Mouse (Mus musculus): ENCODE data around the gene Smad1.
"Not testable (repeated sequence)": the region's sequence is repeated elsewhere in the genome, so short reads cannot be mapped to it uniquely, and the experiment has no call there.

The Smad1 gene

DNA sequence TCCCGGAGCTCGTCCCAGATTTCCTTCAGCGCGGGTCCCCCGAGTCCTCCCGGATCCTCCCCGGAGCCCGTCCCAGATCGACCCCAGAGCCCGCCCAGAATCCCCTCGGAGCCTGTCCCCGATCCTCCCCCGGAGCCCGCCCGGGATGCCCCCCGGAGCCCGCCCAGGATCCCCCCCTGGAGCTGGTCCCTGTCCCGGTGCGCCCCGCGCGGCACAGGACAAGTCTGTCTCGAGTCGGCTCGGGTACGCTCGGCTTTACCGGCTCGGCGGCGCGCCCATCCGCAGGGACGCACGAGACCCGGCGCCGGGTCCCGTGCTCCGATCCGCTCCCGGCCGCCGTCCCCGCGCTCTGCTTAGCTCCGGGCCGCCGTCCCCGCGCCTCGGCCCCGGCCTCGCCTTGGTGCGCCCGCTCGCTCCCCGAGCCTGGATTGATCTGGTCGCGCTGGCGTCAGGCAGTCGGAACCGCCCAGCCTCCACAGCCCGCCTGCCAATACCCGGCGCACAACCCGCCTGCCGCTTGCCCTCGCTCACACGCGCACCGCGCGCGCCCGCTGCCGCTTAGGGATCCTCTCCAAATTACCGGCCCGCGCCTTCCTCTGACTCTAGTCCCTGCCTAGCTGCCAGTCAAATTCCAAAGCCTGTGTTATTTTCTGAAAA, at the start of gene Smad1:
Gene Smad1, minus strand, starts transcription at position 525 of the 657 bp plus-strand sequence.
- peak; percentile 69 for DNase-seq (ENCODE audit: low read depth)

DNA sequence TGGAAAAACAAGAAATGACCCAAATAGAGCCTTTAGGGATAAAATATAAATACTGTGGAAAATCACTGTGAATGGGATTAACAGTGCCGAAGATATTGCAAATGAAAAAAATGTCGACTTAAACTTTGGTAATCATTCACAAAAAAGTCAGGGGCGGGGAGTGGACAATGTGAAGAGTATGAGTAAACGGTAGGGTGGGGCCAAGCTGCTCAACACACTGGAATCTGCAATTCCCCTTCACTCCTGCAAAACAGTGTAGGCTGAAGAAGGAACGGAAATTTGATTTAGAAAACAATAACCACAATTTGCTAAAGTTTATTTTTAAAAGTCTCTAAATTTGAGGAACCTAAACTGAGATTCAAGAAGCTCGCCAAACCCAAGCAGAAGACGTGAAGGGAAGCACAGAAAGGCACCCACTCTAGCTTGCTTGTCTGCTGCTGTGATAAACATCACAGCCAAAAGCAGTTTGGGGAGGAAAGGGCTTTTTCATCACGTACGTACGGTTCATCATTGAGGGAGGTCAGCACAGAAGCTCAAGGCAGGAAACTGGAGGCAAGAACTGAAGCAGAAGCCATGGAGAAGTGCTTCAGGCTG, 48.0 kb upstream of the Smad1 start:
- no peak for DNase-seq (ENCODE audit: low read depth)

DNA sequence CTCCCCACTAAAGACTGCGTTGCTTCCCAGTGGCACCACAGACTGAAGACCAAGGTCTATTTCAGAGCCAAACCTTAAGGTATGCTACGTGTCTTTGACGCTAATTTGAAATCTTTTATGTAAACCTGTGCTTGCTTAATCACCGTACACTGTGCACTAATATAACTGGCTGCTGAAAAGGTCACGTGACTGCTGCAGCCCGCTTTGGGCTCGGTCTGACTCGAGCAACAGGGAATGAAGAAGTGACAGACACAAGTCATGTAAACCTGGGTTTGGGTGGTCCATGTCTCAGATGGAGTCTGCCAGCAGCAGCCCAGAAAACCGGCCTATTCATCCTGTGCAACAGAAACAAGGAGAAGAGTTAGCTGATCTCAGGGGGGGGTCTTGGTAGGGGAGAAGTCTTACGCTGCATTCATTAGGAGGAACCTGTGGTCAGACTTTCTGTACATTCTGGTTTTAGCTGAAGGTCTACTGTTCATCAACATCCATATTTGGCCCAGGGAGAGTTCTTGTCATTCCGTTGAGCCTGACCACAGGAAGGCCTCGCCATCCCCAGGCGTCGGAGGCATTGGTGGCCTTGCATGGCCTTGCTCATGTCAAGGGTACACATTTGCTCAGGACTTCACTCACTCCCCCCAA, 44.3 kb upstream of the Smad1 start:
- DNase-seq (ENCODE audit: low read depth) = no peak

DNA sequence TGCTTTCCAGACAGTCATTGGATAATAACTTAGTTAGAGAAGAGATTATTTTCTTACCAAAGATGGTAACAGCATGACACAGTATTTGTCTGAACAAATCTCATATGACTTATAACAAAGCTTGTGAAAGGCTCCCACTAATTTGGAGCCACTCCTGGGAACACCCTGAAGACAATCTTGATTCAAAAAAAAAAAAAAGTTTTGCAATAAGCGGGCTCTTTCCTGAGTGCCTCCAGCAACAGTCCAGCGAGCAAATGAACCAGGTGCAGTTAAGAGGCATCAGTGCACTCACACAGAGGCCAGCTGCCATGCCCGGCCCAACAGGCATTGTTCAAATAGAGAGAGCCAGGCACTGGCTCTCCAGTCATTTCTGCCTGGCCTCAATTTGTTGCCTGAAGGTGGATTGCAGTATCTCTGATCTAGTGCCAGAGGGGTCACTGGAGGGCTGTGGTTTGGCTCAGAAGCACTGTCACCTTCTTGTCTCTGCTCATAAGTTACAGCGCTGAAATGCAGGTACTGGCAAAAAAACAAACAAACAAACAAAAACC, 34.7 kb upstream of the Smad1 start:
- no peak for DNase-seq (ENCODE audit: low read depth)

DNA sequence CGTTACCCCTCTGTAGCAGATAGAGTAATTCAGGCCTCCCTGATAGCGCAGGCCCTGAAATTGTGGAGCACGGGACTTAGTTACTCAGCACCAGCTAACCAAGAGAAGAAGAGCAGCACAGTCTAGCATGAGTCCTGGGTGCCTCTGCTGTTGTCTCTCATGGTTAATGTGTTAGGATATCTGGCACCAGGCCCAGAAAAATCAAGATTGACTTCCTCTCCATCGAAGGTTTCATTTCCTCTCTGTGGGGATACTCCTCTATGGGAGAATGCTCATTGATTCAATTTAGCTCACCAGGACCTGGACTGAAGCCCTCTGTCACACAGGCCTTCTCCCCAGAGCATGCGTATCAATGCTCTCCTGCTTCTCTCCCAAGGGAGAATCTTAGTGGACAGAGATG, 15.6 kb upstream of the Smad1 start:
- no peak for DNase-seq (ENCODE audit: low read depth)

DNA sequence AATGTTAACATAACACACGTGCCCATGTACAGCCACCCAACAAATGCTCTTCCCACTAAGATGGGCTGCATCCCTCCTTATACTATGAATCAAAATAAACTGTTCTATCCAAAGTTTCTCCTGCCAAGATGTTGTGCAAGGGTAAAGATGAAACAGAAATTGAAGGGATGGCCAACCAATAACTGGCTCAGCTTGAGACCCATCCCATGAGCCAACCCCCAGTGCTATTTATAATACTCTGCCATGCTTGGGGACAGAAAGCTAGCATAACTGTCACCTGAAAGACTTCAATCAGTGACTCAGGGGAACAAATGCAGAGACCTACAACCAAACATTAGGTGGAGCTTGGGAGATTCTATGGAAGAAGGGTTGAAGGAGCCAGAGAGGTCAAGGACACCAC, 11.2 kb upstream of the Smad1 start:
- no peak for DNase-seq (ENCODE audit: low read depth)

DNA sequence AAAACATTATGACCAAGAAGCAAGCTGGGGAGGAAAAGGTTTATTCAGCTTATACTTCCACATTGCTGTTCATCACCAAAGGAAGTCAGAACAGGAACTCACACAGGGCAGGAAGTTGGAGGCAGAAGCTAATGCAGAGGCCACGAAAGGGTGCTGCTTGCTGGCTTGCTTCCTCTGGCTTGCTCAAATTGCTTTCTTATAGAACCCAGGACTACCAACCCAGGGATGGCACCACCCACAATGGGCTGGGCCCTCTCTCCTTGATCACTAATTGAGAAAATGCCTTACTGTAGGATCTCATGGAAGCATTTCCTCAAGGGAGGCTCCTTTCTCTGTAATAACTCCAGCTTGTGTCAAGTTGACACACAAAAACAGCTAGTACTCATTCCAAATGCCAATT, 8.0 kb upstream of the Smad1 start:
- not testable (repeated sequence) for DNase-seq (ENCODE audit: low read depth)

DNA sequence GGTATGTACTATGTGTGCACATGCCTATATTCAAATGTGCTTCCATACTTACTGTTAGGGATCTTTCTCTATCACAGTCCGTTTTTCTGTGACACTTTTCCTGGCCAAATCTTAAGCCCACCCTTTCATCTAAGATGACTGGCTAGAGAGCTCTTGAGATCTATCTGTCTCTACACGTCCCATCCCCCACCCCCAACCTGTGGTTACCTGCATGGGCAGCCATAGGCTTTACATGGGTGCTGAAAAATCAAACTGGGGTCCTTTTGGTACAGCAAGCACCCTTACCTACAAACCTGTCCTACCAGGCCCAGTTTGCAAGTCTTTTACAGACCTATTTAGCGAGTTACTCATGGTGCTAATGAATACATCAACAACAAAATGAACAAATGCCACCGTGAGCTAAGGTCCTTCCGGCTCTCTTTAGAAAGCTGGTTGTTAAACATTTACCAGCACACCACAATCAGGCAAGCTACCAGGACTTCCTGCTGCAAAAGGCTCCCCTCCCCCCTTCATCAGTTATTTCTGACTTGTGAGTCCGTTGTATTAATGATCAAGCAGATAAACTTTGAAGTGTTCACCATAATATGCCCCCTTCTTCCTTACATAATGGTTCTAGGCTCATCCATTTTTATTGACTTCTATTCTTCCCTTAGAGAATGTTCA, 5.7 kb upstream of the Smad1 start:
- DNase-seq (ENCODE audit: low read depth) = no peak

DNA sequence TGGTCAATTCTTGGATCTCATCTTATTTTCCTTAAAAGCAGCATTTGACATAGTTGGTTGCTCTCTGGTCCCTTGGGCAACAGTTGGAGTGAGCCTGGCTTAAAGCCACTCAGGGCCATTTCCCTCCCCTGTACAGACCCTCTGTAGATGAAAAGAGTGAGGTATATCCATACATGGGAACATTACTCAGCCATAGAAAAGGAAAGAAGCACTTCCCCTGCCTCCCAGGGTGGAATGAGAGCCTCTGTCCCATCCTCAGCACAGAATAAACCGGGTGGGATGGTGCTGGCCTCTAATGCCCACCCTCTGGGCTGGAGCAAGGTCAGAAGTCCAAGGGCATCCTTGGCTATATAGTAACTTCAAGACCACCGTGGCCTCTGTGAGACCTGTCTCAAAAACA, 1.4 kb upstream of the Smad1 start:
- no peak for DNase-seq (ENCODE audit: low read depth)

DNA sequence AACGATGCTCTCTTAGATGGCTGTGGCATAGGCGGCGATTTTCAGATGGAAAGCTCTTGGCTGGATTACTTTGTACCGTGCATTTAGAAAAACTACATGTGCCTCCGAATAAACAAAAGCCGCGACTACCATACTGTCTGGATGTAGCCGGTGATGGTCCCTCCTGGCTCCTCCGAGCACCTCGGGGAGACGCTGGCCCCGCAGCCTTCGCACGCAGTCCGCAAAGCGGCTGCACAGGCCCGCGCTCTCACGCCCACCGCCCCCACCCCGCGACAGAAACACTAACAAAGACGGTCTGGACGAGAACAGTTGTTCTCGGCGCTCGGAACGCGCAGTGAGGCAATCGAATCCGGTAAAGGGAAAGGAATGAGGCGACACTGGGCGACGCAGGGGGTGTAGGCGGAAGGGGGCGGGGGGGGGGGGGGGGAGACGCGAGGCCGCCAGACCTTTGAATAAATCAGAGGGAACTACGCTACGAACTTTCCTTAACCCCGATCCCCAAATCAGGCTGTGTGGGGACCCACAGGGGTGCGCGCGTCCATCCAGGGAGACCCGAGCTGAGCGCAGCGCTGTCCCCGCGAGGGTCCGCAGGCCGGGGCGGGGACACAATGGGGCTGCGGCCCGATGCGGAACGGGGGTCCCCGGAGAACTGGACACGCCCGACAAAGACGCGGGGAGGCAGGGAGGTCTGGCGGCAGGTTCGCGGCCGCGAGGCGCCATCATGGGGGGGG, 902 bp downstream of the Smad1 start:
- no peak for DNase-seq (ENCODE audit: low read depth)

DNA sequence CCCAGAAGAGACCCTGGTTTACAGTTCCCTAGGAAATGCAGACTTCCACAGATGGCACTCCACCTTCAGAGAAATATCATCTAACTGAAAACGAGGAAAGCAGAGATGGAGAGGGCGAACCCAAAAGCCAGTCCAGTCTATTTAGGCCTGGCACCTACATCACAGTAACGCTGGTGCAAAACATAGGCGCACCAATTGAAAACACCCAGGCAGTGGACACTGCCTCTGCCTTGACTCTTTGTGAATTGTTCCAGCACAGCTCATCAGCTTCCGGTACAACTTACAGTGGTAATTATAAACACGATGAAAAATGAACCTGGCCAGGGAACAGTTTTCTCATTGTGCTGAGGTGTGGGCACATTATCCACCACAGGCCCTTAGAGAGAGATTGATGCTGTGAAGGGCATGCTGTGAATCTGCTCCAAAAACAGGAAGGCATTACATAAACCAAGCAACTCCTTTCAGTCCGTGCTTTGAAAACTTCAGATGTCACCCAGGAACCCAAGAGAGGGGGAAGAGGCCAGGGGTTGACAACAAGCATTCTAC, 1.5 kb downstream of the Smad1 start:
- no peak for DNase-seq (ENCODE audit: low read depth)

DNA sequence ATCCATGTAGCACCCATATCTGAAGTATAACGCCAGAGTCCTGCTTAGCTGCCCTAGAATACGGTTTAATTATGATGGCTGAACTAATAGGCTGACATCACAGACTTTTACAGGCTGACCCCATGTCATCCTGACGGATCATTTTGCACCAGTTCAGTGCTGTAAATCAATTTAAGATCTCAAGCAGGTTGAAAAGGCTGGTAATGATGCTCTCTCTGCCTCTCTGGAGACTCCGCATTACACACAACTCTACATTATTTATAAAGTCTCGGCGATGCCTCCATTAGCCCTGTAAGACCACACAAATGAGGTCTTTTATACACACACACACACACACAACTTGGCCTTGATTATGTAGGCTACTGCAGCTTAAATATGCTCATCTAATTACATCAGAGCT, 2.4 kb downstream of the Smad1 start:
- DNase-seq (ENCODE audit: low read depth) = no peak

DNA sequence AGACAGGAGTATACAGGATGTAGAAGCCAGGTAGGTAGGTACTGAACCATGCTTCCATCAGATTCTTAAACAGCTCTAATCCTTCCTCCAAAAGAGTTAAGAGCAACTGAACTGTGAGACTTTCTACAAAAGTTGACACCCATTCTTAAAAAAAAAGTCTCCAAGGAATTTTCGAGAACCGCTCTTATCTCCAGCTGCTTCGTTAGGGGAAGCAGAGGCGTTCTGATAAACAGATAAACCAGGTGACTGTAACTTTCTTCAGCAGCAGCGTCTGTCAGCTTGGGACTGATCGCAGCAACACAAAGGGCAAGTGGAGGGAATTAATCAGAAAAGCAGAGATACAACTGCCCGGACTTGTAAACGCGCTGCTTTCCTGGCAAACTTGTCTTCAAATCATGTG, 5.3 kb downstream of the Smad1 start:
- DNase-seq (ENCODE audit: low read depth) = no peak

DNA sequence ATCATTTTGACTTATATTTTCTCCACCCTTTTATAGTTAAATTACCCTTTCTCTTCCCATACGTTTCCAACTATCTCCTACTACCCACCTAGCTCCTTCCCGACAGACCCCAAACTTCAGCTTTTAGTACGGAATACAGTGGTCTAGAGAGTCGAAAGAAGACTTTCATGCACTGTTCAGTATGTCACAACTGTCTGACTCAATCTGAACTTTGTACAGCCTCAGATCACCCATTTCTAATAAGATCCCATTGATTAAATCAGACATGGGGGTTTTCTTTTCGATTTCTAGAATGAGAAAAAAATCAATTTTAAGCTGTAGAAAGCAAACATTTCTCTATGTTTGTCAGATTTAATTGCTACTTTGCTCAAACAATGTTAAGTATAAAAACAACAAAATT, 6.1 kb downstream of the Smad1 start:
- no peak for DNase-seq (ENCODE audit: low read depth)

DNA sequence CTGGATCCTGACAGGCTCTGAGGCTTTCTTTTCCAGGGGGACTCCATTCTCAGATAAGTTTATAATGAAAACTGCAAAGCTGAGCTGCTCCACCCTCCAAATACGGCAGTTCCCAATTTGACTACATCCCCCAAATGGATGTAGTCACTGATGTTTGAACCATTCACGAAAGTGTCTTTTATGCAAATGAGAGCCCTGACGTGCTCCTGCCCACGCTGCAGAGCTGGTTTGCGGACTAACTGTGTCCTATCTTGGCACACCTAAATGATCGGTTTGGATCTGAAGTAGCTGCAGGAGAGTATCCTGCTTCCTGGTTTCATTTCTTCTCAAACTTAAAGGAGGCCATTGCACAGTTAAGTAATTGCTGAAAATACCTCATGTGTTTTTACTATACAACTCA, 6.7 kb downstream of the Smad1 start:
- no peak for DNase-seq (ENCODE audit: low read depth)

DNA sequence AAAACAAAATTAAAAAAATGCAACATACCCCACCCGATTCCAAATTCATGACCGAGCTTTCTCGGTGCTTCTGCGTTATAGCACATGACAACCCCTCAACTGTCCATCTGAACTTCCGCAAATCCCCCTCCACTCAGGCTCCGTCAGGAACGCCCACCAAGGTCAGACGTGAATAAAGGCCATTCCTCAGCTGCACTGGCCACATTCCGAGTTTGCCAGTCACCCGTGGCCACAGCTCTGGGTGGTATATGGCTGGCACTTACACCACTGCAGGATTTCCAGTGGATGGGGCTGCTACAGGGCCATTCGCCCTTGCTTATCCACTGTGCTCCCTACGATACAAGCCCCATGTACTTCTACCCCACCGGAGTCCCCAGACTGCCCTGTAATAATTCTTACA, 7.9 kb downstream of the Smad1 start:
- DNase-seq (ENCODE audit: low read depth) = no peak

DNA sequence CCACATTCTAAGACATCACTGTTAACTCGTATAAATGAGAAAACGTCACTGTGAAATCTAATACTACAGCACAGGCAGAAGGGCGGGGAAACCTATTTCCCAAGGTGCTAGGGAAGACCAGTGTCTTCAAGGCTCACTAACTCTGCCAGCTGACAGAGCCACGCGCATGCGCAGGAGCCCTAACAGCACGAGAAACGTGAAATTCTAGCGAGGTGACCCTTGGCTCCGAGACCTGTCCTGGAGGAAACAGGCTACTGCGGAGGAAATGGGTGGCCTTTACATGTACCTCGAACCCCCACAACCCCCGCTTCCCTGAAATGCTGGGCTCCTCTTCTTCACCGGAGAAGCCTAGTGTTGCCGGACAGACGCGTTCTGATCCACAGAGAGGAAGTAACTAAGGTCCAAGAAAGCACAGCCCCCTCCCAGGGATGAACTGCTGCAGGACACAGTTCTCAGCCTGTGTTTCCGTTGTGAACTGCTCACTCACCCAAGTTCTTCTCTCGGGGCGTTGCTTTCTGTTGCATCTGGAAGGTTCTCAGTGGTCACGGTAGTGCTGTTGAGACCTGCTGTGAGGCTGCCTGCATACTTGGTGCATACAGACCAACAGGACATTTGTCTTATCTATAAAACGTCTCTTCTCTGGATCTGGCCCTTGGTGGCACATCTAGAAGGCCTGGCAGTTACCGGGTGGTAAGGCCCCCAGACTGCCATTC, 10.1 kb downstream of the Smad1 start:
- no peak for DNase-seq (ENCODE audit: low read depth)

DNA sequence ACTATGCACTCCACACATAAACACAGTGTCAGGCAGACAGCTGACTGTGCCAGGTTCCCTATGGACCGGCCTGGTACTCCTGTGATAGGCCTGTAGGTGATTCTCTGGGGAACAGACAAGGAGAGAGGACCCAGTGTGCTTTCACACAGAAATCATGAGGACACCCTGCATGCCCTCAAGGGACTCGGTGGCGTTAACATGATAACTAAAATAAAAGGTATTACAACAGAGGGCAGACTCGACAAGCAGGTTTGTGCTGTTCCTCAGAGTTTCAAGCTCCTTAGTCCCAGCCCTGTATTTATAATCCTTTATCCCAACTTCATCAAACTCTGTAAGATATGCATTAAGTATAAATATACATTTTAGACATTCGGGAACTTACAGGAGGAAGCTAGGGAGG, 12.5 kb downstream of the Smad1 start:
- no peak for DNase-seq (ENCODE audit: low read depth)

DNA sequence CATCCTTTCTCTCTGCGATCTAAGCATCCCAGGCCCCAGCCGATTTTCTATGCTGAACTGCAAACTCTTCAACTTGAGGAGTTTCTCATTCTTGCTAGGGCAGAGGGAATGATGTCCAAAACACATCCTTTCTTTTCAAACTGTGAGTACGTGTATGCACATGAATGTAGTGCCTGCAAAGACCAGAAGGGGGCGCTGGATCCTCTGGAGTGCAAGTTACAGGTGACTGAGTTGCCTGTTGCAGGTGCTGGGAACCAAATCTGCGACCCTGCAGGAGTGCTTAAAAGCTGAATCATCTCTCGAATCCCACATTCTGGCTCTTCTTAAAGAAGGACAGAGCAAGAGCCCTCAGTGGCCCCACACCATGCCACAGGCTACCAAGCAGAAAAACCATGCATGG, 13.0 kb downstream of the Smad1 start:
- no peak for DNase-seq (ENCODE audit: low read depth)

DNA sequence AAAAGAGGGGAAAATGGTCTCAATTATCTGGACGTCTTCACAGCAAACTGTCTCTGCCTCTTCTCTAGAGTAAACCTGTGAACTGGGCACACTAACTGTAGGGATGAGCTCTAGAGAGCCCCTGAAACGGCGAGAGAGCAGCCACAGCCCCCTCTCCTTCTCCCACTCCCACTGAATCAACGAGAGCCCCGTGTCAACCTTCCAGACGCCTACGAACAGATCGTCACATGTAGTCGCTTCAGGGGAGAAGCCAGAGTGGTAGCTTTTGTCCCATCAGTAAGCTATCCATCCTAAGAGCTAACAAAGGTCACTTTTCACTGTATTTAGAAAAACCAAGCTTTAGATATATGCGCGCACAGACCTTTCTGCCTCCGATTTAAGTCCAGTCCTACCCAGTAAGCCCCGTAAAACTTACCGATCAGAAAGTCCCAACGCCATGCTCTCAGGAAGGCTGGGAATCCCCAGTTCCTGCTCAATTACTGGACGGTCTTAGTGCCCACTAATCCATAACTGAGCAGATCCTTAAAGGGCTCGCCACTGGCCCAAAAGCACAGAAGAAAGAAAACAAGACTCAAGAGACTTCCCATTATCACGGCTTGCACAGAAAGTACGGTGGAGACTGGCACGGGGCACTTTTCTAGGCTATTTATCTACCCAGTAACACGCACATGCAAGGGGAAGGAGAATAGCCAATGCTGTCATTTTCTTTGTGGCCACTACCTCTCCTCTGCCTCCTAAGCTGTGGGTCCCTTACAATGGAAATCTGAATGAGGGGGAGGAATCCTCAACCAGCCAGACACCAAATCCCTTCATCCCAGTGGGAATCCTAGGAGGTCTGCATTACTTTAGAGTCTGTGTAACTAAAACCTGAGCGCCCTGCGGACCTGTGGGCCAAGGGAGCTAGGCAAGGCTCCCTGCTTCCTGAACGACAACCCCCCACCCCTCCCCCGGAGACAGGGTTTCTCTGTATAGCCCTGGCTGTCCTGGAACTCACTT, 14.7 kb downstream of the Smad1 start:
- DNase-seq (ENCODE audit: low read depth) = no peak

Measured in fibroblast of lung, adult 2 months (primary cell).